Mouse (Mus musculus): ENCODE measurements around the gene St6galnac3.

GRCm38 (mm10) chr3:153289971-153290370 is 435.0 kb downstream of the St6galnac3 start:
- TF ChIP-seq POLR2A (IDR thresholded peaks at IDR 0.05; ENCODE audit: insufficient read depth, low read depth, low read length) (no peak), CTCF (IDR thresholded peaks at IDR 0.05) (no peak), EP300 (IDR thresholded peaks at IDR 0.05; ENCODE audit: insufficient read depth, low read depth, low read length) (no peak)
